Mouse (Mus musculus): ENCODE measurements at regions not wholly inside any gene's neighbourhood (a gene's known extent, or its start where the extent isn't known, plus 50 kb on each side); places are given as distances from the start of the nearest gene placed in this dataset.
"Not testable (repeated sequence)": the region's sequence is repeated elsewhere in the genome, so short reads cannot be mapped to it uniquely, and the experiment has no call there.

- no peak for DNase-seq (ENCODE audit: low spot score)
Observed at GRCm38 (mm10) chr15:26953818-26954385, 58.5 kb upstream of the Fbxl7 start.

GRCm38 (mm10) chr15:26958980-26959379 is 63.6 kb upstream of the Fbxl7 start:
- DNase-seq (ENCODE audit: low spot score), result no peak

GRCm38 (mm10) chr15:26968392-26969025 is 73.1 kb upstream of the Fbxl7 start:
- no peak for DNase-seq (ENCODE audit: low spot score)

GRCm38 (mm10) chr15:26970770-26971169 is 75.4 kb upstream of the Fbxl7 start:
- DNase-seq (ENCODE audit: low spot score), result no peak

- no peak for DNase-seq (ENCODE audit: low spot score)
Observed at GRCm38 (mm10) chr15:26993054-26993453, 97.7 kb upstream of the Fbxl7 start.

GRCm38 (mm10) chr15:27009069-27009468 is 113.7 kb upstream of the Fbxl7 start:
- DNase-seq (ENCODE audit: low spot score), result no peak

- no peak for DNase-seq (ENCODE audit: low spot score)
Observed at GRCm38 (mm10) chr15:27013906-27014658, 118.7 kb upstream of the Fbxl7 start.

- DNase-seq (ENCODE audit: low spot score), result no peak
Observed at GRCm38 (mm10) chr15:27014659-27014974, 119.2 kb upstream of the Fbxl7 start.

GRCm38 (mm10) chr15:27020471-27020870 is 125.1 kb upstream of the Fbxl7 start:
- DNase-seq (ENCODE audit: low spot score), result no peak

- no peak for DNase-seq (ENCODE audit: low spot score)
Observed at GRCm38 (mm10) chr15:27033261-27033660, 137.9 kb upstream of the Fbxl7 start.

- no peak for DNase-seq (ENCODE audit: low spot score)
Observed at GRCm38 (mm10) chr15:27043788-27044187, 148.4 kb upstream of the Fbxl7 start.

- no peak for DNase-seq (ENCODE audit: low spot score)
Observed at GRCm38 (mm10) chr15:27050673-27051072, 155.3 kb upstream of the Fbxl7 start.

GRCm38 (mm10) chr15:27063456-27063855 is 168.1 kb upstream of the Fbxl7 start:
- DNase-seq (ENCODE audit: low spot score), result no peak

GRCm38 (mm10) chr15:27063971-27064370 is 168.6 kb upstream of the Fbxl7 start:
- no peak for DNase-seq (ENCODE audit: low spot score)

GRCm38 (mm10) chr15:27067691-27068090 is 172.3 kb upstream of the Fbxl7 start:
- no peak for DNase-seq (ENCODE audit: low spot score)

- no peak for DNase-seq (ENCODE audit: low spot score)
Observed at GRCm38 (mm10) chr15:27077926-27078325, 182.5 kb upstream of the Fbxl7 start.

GRCm38 (mm10) chr15:27082826-27083225 is 187.4 kb upstream of the Fbxl7 start:
- DNase-seq (ENCODE audit: low spot score), result no peak

GRCm38 (mm10) chr15:27083596-27083995 is 188.2 kb upstream of the Fbxl7 start:
- no peak for DNase-seq (ENCODE audit: low spot score)

GRCm38 (mm10) chr15:27089155-27089554 is 193.8 kb upstream of the Fbxl7 start:
- no peak for DNase-seq (ENCODE audit: low spot score)

GRCm38 (mm10) chr15:27094102-27094501 is 198.7 kb upstream of the Fbxl7 start:
- no peak for DNase-seq (ENCODE audit: low spot score)

GRCm38 (mm10) chr15:27095231-27095630 is 199.9 kb upstream of the Fbxl7 start:
- DNase-seq (ENCODE audit: low spot score), result no peak

- DNase-seq (ENCODE audit: low spot score), result not testable (repeated sequence)
Observed at GRCm38 (mm10) chr15:27101610-27102009, 206.2 kb upstream of the Fbxl7 start.

- no peak for DNase-seq (ENCODE audit: low spot score)
Observed at GRCm38 (mm10) chr15:27109130-27109529, 213.8 kb upstream of the Fbxl7 start.

Measured in heart, adult 8-10 months (tissue).